Mouse (Mus musculus): Measurements from ENCODE around the gene P2rx4.

DNA sequence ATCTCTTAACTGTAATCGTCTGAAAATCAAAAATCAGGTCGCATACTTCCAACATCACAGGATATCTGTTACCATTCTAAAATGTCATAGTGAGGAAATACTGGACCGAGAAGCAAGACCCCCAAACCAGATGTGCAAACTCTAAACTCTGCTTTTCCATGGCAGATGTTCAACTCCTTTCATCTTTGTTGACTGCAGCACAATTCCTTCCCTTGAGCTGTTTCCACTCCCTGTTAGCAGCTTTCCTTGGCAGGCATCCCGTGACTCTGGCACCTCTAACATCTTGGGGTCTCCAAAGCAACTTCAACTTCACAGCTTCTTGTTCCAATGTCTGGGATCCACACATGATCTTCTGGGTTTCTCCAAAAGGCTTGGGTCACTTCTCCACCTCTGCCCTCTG, 20.0 kb upstream of the P2rx4 start:
- no peak for TF ChIP-seq CTCF (IDR thresholded peaks at IDR 0.05; ENCODE audit: low read depth)
- no peak for TF ChIP-seq EP300 (IDR thresholded peaks at IDR 0.05; ENCODE audit: low read depth)
